Mouse (Mus musculus) forebrain, embryonic 16.5 days (tissue): ENCODE results near the gene Mrpl17. TPM values are rescaled to one million over a fixed set of nuclear protein-coding genes. Genes with fewer than 3 reads are reported as not detected.
A peak's percentile ranks its signal among the peaks of the same experiment; 100 is the strongest.

ENCODE experiments used
- ATAC-seq: fragments of 200-750 bp; cut with Nextera tagmentation; 2 replicates; pipeline ENCODE4 v1.8.0; 2017; ENCODE audit warnings: mild to moderate bottlenecking, moderate library complexity
- H3K27ac ChIP-seq: fragments of 300-500 bp; sonication (generic); 2 replicates; pipeline ENCODE4 v1.5.1; 2014; ENCODE audit warnings: low read length, control low read depth
- H3K27me3 ChIP-seq: fragments of 300-500 bp; sonication (generic); replicated peaks from 2 replicates; pipeline ENCODE4 v1.6.1; 2014; ENCODE audit warnings: low read length; ENCODE audit not compliant: control insufficient read depth, insufficient read depth
- H3K36me3 ChIP-seq: fragments of 300-500 bp; sonication (generic); 2 replicates; pipeline ENCODE4 v1.6.1; 2014; ENCODE audit not compliant: control insufficient read depth, insufficient read depth
- H3K4me1 ChIP-seq: fragments of 300-500 bp; sonication (generic); replicated peaks from 2 replicates; pipeline ENCODE4 v1.6.1; 2014; ENCODE audit warnings: low read length; ENCODE audit not compliant: control insufficient read depth, insufficient read depth
- H3K4me2 ChIP-seq: fragments of 300-500 bp; sonication (generic); 2 replicates; pipeline ENCODE4 v1.6.1; 2014; ENCODE audit warnings: mild to moderate bottlenecking, low read length, control low read depth
- H3K4me3 ChIP-seq: fragments of 300-500 bp; sonication (generic); replicated peaks from 2 replicates; pipeline ENCODE4 v1.5.1; 2014; ENCODE audit warnings: mild to moderate bottlenecking, low read length, control low read depth
- H3K9ac ChIP-seq: fragments of 300-500 bp; sonication (generic); replicated peaks from 2 replicates; pipeline ENCODE4 v1.6.1; 2014; ENCODE audit warnings: low read depth, low read length, control low read depth
- H3K9me3 ChIP-seq: fragments of 300-500 bp; sonication (generic); 2 replicates; pipeline ENCODE4 v1.6.1; 2016; ENCODE audit warnings: low read length; ENCODE audit not compliant: control insufficient read depth
- WGBS: fragments of 180-500 bp; shearing (Covaris S2); extraction: QIAGEN DNeasy Blood & Tissue Kit; methylation state at CpG from one replicate; pipeline ENCODE4 v1.1.7; 2014; 5-methylcytosine and 5-hydroxymethylcytosine counted together
- polyA plus RNA-seq: library from polyadenylated mRNA; unstranded; fragments of >200 nt; fragmentation: Nextera tagmentation; extraction: Ambion mirVana; gene quantifications from 2 replicates; pipeline ENCODE4 v1.2.1, GENCODE M21; 2015

Gene Mrpl17
- polyA plus RNA-seq, 1 experiment from 2014 or later: 178 TPM

- H3K27me3 ChIP-seq: no peaks in the 10 kb centered on the region
- no peak overlapping the region for H3K4me2 ChIP-seq
- H3K36me3 ChIP-seq: peaks cover 35% of the 10 kb centered on the region
- no peak overlapping the region for H3K27ac ChIP-seq
- 89% methylated on average over 2 of the region's 2 CpGs for WGBS
- no peak for ATAC-seq
- H3K9ac ChIP-seq: no peak overlapping the region
- H3K9me3 ChIP-seq: no peaks in the 10 kb centered on the region
- no peak overlapping the region for H3K4me3 ChIP-seq
- peaks cover 45% of the 10 kb centered on the region for H3K4me1 ChIP-seq
Observed at GRCm38 (mm10) chr7:105776026-105776425, 34.9 kb downstream of the Mrpl17 start.

DNA sequence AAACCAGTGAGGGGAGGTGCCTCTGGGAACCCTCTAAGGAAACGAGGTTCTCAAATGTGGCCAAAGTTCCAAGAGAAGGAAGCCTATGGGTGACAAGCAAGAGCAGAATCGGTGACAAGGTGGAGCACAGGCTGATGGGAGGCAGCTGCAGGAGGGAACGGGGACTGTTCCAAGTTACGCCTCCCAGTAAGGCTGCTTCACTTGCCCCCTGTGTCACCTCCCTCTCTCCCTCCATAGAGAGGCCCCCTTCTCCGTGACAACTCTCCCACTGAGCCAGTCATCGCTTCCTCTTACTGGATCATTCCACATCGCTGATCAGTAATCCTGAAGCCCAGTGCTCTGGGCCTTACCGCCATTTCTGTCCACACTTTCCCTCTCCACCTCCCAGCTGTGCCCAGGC, 36.2 kb downstream of the Mrpl17 start:
- H3K27ac ChIP-seq: no peak overlapping the region
- peaks cover 32% of the 10 kb centered on the region for H3K36me3 ChIP-seq
- no peaks in the 10 kb centered on the region for H3K9me3 ChIP-seq
- H3K4me1 ChIP-seq: peaks cover 51% of the 10 kb centered on the region
- 31% methylated on average over 8 of the region's 8 CpGs for WGBS
- H3K27me3 ChIP-seq: no peaks in the 10 kb centered on the region
- no peak overlapping the region for H3K4me2 ChIP-seq
- no peak overlapping the region for H3K9ac ChIP-seq
- H3K4me3 ChIP-seq: no peak overlapping the region
- ATAC-seq: no peak

- ATAC-seq: no peak
- Histone ChIP-seq H3K4me3 (no peak overlapping the region), H3K9ac (no peak overlapping the region), H3K4me2 (no peak overlapping the region), H3K27me3 (no peaks in the 10 kb centered on the region), H3K9me3 (no peaks in the 10 kb centered on the region), H3K4me1 (peaks cover 44% of the 10 kb centered on the region), H3K36me3 (peaks cover 29% of the 10 kb centered on the region), H3K27ac (no peak overlapping the region)
- WGBS: 86% methylated on average over 5 of the region's 5 CpGs
Observed at GRCm38 (mm10) chr7:105773041-105773440, 37.9 kb downstream of the Mrpl17 start.

DNA sequence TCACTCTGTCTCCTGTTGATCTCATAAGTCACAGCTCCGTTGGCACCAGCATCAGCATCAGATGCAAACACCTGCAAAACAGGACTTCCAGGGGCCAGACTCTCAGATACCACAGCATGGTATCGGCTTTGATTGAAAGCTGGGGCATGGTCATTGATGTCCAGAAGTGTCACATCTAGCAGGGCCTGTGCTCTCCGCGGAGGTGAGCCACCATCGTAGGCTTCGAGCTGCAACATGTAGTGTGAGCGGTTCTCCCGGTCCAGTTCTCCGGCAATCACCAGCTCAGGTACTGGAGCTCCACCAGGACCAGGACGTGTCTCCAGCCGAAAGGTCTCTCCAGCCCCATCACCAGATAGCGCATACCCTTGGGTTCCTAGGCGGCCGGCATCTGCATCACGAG, 38.6 kb downstream of the Mrpl17 start:
- Histone ChIP-seq H3K27ac (no peak overlapping the region), H3K36me3 (peaks cover 29% of the 10 kb centered on the region), H3K27me3 (no peaks in the 10 kb centered on the region), H3K9me3 (no peaks in the 10 kb centered on the region), H3K4me2 (no peak overlapping the region), H3K9ac (no peak overlapping the region), H3K4me3 (no peak overlapping the region), H3K4me1 (peaks cover 45% of the 10 kb centered on the region)
- 97% methylated on average over 15 of the region's 15 CpGs for WGBS
- no peak for ATAC-seq

- ATAC-seq: no peak
- H3K4me1 ChIP-seq: peaks cover 31% of the 10 kb centered on the region
- no peaks in the 10 kb centered on the region for H3K9me3 ChIP-seq
- WGBS: 90% methylated on average over 3 of the region's 3 CpGs
- H3K36me3 ChIP-seq: peaks cover 43% of the 10 kb centered on the region
- no peaks in the 10 kb centered on the region for H3K27me3 ChIP-seq
- no peak overlapping the region for H3K27ac ChIP-seq
- no peak overlapping the region for H3K9ac ChIP-seq
- no peak overlapping the region for H3K4me3 ChIP-seq
- no peak overlapping the region for H3K4me2 ChIP-seq
Observed at GRCm38 (mm10) chr7:105769959-105770358, 40.9 kb downstream of the Mrpl17 start.

- Histone ChIP-seq H3K9ac (no peak overlapping the region; the same call in 1 of the 2 replicates), H3K27ac (no peak overlapping the region), H3K4me2 (no peak overlapping the region), H3K9me3 (no peaks in the 10 kb centered on the region), H3K4me1 (peaks cover 29% of the 10 kb centered on the region), H3K36me3 (peaks cover 60% of the 10 kb centered on the region), H3K27me3 (no peaks in the 10 kb centered on the region), H3K4me3 (no peak overlapping the region)
- peak; percentile 13; the same call in 1 of the 2 replicates for ATAC-seq
- 28% methylated on average over 6 of the region's 6 CpGs for WGBS
Observed at GRCm38 (mm10) chr7:105767729-105768165, 43.2 kb downstream of the Mrpl17 start.

DNA sequence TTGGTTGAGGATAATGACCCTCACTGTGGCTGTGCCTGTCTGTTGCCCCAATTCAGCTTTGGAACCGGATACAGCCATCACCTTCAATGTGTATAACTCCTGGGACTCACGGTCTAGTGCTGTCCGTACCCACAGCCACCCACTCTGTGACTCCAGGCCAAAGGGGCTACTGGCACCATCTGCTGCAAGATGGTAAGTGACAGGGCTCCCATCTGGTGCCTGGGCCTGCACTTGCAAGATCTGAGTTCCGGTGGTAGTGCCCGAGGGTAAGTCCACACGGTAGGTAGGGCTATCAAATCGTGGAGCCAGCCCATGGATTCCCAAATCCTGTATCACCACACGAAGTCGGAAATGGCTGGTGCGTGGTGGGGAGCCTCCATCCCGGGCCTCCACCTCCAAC, 46.6 kb downstream of the Mrpl17 start:
- Histone ChIP-seq H3K9me3 (no peaks in the 10 kb centered on the region), H3K9ac (no peak overlapping the region)

GRCm38 (mm10) chr7:105762517-105763270, 48.2 kb downstream of the Mrpl17 start:
- Histone ChIP-seq H3K27ac (no peak overlapping the region), H3K27me3 (no peaks in the 10 kb centered on the region), H3K4me2 (no peak overlapping the region), H3K36me3 (peaks cover 71% of the 10 kb centered on the region), H3K4me1 (peaks cover 6% of the 10 kb centered on the region), H3K9me3 (no peaks in the 10 kb centered on the region), H3K9ac (no peak overlapping the region), H3K4me3 (no peak overlapping the region)
- ATAC-seq: peak; percentile 19; the same call in 1 of the 2 replicates
- WGBS: 26% methylated on average over 55 of the region's 55 CpGs

More for the DNA sequence above, 46.6 kb downstream of the Mrpl17 start:
- Histone ChIP-seq H3K4me1 (peaks cover 15% of the 10 kb centered on the region), H3K27ac (no peak overlapping the region), H3K4me2 (no peak overlapping the region), H3K36me3 (peaks cover 55% of the 10 kb centered on the region), H3K27me3 (no peaks in the 10 kb centered on the region), H3K4me3 (no peak overlapping the region)
- WGBS: 86% methylated on average over 11 of the region's 11 CpGs
- no peak for ATAC-seq

- peak; percentile 10; the same call in 1 of the 2 replicates for ATAC-seq
- Histone ChIP-seq H3K4me3 (no peak overlapping the region), H3K9ac (no peak overlapping the region), H3K9me3 (no peaks in the 10 kb centered on the region), H3K27ac (no peak overlapping the region), H3K4me2 (no peak overlapping the region), H3K4me1 (no peaks in the 10 kb centered on the region; the same call in 1 of the 2 replicates), H3K27me3 (no peaks in the 10 kb centered on the region), H3K36me3 (peaks cover 78% of the 10 kb centered on the region)
- WGBS: 22% methylated on average over 51 of the region's 51 CpGs
Observed at GRCm38 (mm10) chr7:105761813-105762484, 49.0 kb downstream of the Mrpl17 start.
